Mouse (Mus musculus): ENCODE results near the gene Cnmd.

Cnmd gene

DNA sequence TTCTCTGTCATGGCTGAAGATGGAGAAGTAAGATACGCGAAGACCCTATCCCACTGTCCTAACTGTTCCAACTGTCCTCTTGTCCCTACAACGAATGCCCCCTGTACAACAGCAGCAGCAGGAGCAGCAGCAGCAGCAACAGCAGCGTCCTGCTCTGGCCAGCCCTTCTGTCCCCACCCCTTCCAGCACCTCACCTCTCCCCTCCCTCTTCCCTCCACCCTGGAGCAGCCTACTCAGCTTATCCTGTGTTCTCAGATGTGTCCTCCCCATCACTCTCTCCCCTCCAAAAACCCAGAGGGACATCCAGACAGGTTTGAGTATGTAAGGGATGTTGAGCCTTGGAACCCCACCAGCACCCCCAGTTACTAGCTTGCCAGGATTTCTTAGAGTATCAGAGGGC lies at the start of gene Cnmd:
Gene Cnmd, minus strand, starts transcription at position 170 of the 400 bp plus-strand sequence.
- no peak for DNase-seq (ENCODE audit: low read depth in 2 of 2, low spot score in 2 of 2)

DNA sequence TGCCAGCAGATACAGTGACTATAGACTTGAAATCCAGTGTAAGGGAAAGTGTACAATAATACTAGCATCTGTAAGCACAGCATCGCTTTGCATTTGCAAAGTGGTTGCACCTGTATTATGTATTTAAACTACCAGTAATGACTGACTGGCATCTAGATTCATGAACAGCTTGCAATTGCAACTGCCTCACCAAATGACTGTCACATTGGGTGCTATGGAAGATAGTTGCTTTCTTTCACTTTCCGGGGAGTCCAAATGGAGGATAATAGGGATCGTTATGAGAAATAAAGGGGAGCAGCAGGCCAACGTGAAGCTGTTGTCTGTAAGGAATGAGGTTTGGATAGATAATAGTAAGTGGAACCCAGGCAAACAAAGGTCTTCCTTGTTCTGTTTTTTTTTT lies 49.3 kb upstream of the Cnmd start:
- DNase-seq (ENCODE audit: low read depth in 2 of 2, low spot score in 2 of 2), result no peak

DNA sequence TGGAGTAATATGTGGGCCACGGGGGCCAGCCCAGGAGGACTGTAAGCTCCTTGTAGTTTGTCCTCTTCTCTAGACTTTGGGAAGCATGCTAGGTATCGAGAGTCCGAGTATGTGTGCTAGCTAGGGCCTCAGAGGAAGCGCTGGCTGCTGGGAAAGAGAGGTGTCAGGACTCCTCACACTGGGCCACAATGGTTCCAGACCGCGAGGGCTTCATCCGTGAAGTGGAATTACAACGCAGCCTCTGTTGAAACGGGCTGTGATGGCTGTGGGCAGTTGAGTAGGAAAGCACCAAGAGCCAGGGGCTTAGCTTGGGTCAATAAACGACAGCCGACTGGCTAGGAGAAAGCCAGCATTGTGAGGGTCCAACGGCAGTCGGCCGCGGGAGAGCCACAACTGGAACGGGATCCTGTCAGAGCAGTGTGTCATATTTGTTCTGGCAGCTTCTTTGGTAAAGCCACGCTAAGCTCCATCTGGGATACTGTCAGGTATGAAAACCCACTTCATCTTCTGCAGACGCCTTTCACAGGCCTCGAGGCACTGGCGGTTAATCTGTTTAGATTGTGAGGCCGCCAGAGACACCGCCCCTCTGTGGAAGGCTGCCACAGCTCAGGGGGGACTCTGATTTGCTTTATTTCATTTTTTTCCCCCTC lies 41.7 kb upstream of the Cnmd start:
- DNase-seq (ENCODE audit: low read depth in 2 of 2, low spot score in 2 of 2), result no peak

- no peak for DNase-seq (ENCODE audit: low read depth in 2 of 2, low spot score in 2 of 2)
Measured at GRCm38 (mm10) chr14:79701606-79702005, 39.6 kb upstream of the Cnmd start.

DNA sequence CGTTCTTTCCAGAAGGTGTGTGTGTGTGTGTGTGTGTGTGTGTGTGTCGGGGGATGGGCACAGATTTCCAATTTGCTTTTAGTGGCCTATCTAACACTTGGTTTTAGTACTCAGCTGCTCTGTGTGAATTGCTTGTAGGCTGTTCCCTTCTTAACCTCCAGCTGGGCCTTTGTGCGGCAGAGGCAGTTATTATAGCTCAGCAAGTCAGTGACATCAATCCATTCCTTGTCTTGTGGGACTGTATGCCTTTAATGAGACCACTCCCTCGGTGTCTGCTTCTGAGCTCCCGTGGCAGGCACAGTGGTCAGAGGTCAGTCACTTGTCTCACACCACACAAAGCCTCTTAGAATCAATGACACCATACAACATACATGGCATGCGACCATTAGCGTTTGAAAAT lies 39.1 kb upstream of the Cnmd start:
- DNase-seq (ENCODE audit: low read depth in 2 of 2, low spot score in 2 of 2), result no peak

- DNase-seq (ENCODE audit: low read depth in 2 of 2, low spot score in 2 of 2), result no peak
Measured at GRCm38 (mm10) chr14:79699381-79699780, 37.4 kb upstream of the Cnmd start.

GRCm38 (mm10) chr14:79690068-79690844 lies 28.3 kb upstream of the Cnmd start:
- DNase-seq (ENCODE audit: low read depth in 2 of 2, low spot score in 2 of 2), result no peak

DNA sequence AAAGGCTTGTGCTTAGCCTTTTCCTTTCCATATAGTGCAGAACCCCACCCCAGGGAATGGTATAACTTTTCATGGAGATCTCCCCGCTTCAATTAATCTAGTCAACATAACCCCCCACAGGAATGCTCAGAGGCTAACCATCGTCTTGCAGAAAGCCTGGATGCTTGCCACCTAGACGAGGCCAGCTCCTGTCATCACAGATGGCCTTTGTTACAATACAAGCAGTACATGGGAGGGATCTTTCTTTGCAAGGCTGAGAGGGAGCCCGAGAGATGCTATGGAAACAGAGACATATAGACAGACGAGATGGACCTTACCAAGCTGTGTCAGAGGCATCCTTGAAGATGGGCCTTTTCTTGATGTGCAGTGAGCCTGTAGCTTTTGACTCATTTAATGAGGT lies 18.7 kb upstream of the Cnmd start:
- DNase-seq (ENCODE audit: low read depth in 2 of 2, low spot score in 2 of 2), result no peak

DNA sequence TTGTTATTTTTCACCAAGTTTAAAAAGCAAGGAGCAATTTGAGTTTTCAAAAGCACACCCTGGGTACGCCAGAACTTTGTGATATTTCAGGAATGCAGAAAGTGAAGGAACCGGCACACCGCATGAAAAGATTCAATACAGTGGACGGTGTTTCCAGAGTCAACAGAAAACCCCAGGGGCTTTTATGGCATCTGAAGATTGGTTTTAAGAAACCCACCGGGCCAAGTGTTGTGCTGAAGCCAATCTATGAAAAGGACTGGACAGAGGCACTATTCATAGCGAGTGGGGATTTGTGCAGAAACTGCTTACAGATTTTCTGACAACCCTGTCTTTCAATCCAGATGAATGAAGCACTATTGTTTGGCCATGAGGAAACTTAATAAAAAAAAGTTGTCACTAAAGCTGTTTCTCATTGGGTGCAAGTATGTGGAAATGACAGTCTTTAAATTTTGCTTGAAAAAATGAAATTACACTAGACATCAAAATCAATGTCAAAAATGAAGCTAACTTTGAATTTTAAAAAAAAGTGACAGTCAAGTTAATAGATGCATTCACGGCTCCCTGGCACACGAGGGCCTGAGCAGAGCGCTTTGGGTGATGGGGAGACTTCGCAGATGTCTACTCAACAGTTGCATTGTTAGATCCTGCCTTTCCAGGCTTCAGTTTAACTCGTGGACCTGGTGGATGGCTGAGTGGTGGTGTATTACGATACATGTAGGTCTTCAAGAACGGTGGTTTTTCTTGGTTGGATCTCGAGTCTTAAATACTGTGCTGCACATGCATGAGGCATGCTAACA lies 16.1 kb upstream of the Cnmd start:
- DNase-seq (ENCODE audit: low read depth in 2 of 2, low spot score in 2 of 2), result no peak

GRCm38 (mm10) chr14:79677108-79677753 lies 15.3 kb upstream of the Cnmd start:
- no peak for DNase-seq (ENCODE audit: low read depth in 2 of 2, low spot score in 2 of 2)

GRCm38 (mm10) chr14:79673083-79674013 lies 11.4 kb upstream of the Cnmd start:
- DNase-seq (ENCODE audit: low read depth in 2 of 2, low spot score in 2 of 2), result no peak

- DNase-seq (ENCODE audit: low read depth in 2 of 2, low spot score in 2 of 2), result no peak
Measured at GRCm38 (mm10) chr14:79672567-79672966, 10.6 kb upstream of the Cnmd start.

GRCm38 (mm10) chr14:79671008-79671407 lies 9.0 kb upstream of the Cnmd start:
- DNase-seq (ENCODE audit: low read depth in 2 of 2, low spot score in 2 of 2), result no peak

GRCm38 (mm10) chr14:79661005-79661917 lies 709 bp downstream of the Cnmd start:
- DNase-seq (ENCODE audit: low read depth in 2 of 2, low spot score in 2 of 2), result peak; percentile 51 to 62

GRCm38 (mm10) chr14:79660467-79660866 lies 1.5 kb downstream of the Cnmd start:
- DNase-seq (ENCODE audit: low read depth in 2 of 2, low spot score in 2 of 2), result no peak

- no peak for DNase-seq (ENCODE audit: low read depth in 2 of 2, low spot score in 2 of 2)
Measured at GRCm38 (mm10) chr14:79658748-79659508, 3.0 kb downstream of the Cnmd start.

GRCm38 (mm10) chr14:79658286-79658685 lies 3.7 kb downstream of the Cnmd start:
- no peak for DNase-seq (ENCODE audit: low read depth in 2 of 2, low spot score in 2 of 2)

- DNase-seq (ENCODE audit: low read depth in 2 of 2, low spot score in 2 of 2), result no peak
Measured at GRCm38 (mm10) chr14:79652654-79653053, 9.3 kb downstream of the Cnmd start.

DNA sequence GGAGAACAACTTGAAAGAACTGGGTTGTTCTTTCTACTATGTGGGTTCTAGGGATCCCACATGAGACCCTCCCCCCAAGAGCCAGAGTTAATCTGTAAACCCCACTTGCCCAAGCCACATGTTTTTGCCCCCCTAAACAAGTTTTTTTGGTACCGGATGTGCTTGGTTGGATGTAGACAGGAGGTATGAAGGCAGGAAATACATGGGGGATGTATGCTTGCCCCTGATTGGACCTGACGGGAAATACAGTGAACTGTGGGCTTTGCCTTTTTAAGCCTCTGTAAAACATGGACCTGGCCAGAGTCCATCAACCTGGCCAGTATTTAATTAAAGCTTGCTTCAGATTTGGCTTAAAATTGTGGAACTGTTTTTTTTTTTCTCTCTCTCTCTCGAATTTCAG lies 12.3 kb downstream of the Cnmd start:
- DNase-seq (ENCODE audit: low read depth in 2 of 2, low spot score in 2 of 2), result no peak

Measured in CD8-positive naive resting alpha-beta T cell, adult 2 months (primary cell).